Mouse (Mus musculus) heart, postnatal 14 days (tissue): ENCODE results near the gene Lmbr1l. TPM values are rescaled to one million over a fixed set of nuclear protein-coding genes. Genes with fewer than 3 reads are reported as not detected.

Experiments used
- total RNA-seq, 2 experiments: library from RNA; stranded (reverse); gene quantifications; 2 replicates each; pipeline ENCODE4 v1.2.3; 2021

Lmbr1l gene
- total RNA-seq, 2 experiments from 2014 or later: 13.6 to 13.7 TPM

Other genes starting within 250 kb of the Lmbr1l start
- 1 to 10 TPM in 1 of 2 experiments, under 1 TPM in 1; 0.69 to 1.0 TPM for gene Rnd1, start 240.8 kb downstream of the Lmbr1l start, total RNA-seq
- under 1 TPM; 0.29 to 0.72 TPM for gene Ccdc65, start 210.0 kb downstream of the Lmbr1l start, total RNA-seq
- gene Fkbp11, start 190.0 kb downstream of the Lmbr1l start, total RNA-seq: 1 to 10 TPM; 4.6 to 5.0 TPM
- gene Arf3, start 155.0 kb downstream of the Lmbr1l start, total RNA-seq: 10 to 100 TPM; 26.4 to 26.6 TPM
- under 1 TPM; 0.45 to 0.61 TPM for gene Wnt10b, start 140.1 kb downstream of the Lmbr1l start, total RNA-seq
- gene Wnt1, start 128.4 kb downstream of the Lmbr1l start, total RNA-seq: not detected
- gene Ddn, start 108.7 kb downstream of the Lmbr1l start, total RNA-seq: under 1 TPM; 0.20 to 0.31 TPM
- gene Prkag1, start 86.7 kb downstream of the Lmbr1l start, total RNA-seq: 10 to 100 TPM; 91.8 to 93.6 TPM
- 10 to 100 TPM; 63.2 to 64.5 TPM for gene Kmt2d, start 47.0 kb downstream of the Lmbr1l start, total RNA-seq
- 1 to 10 TPM; 1.6 to 2.0 TPM for gene Rhebl1, start 23.7 kb downstream of the Lmbr1l start, total RNA-seq
- gene Dhh, start 19.7 kb downstream of the Lmbr1l start, total RNA-seq: 1 to 10 TPM; 2.0 to 2.7 TPM
- gene Tuba1b, start 16.3 kb upstream of the Lmbr1l start, total RNA-seq: 100 to 1,000 TPM; 164 to 218 TPM
- not detected for gene Gm49450, start 35.3 kb upstream of the Lmbr1l start, total RNA-seq
- gene Tuba1a, start 35.5 kb upstream of the Lmbr1l start, total RNA-seq: 100 to 1,000 TPM; 116 to 154 TPM
- gene Tuba1c, start 111.7 kb upstream of the Lmbr1l start, total RNA-seq: 10 to 100 TPM; 42.2 to 57.4 TPM
- under 1 TPM; 0.44 to 0.86 TPM for gene Prph, start 136.9 kb upstream of the Lmbr1l start, total RNA-seq
- gene Troap, start 156.3 kb upstream of the Lmbr1l start, total RNA-seq: 1 to 10 TPM; 2.1 to 2.2 TPM
- not detected for gene C1ql4, start 169.6 kb upstream of the Lmbr1l start, total RNA-seq
- gene Dnajc22, start 174.9 kb upstream of the Lmbr1l start, total RNA-seq: under 1 TPM; 0.27 to 0.45 TPM
- 10 to 100 TPM; 11.4 to 12.3 TPM for gene Spats2, start 207.7 kb upstream of the Lmbr1l start, total RNA-seq